Mouse (Mus musculus) spleen, postnatal 4 days (tissue): ENCODE measurements at regions not wholly inside any gene's neighbourhood (a gene's known extent, or its start where the extent isn't known, plus 50 kb on each side); places are given as distances from the start of the nearest gene placed in this dataset.

Experiments
- DNase-seq, 2 experiments: peaks; one replicate each; pipeline ENCODE4 v3.0.0; 2022; ENCODE audit warnings: low spot score in 2 of 2

- DNase-seq = no peak
Measured at GRCm38 (mm10) chr14:24827381-24828031, 340.6 kb downstream of the Rps24 start.

GRCm38 (mm10) chr14:24829001-24829400 lies 342.1 kb downstream of the Rps24 start:
- no peak for DNase-seq

GRCm38 (mm10) chr14:24833211-24833610 lies 346.3 kb downstream of the Rps24 start:
- DNase-seq = no peak

- DNase-seq = no peak
Measured at GRCm38 (mm10) chr14:24838219-24838618, 351.3 kb downstream of the Rps24 start.

- DNase-seq = no peak
Measured at GRCm38 (mm10) chr14:24839056-24839455, 352.1 kb downstream of the Rps24 start.

GRCm38 (mm10) chr14:24841715-24842496 lies 355.0 kb downstream of the Rps24 start:
- no peak for DNase-seq

- DNase-seq = no peak
Measured at GRCm38 (mm10) chr14:24843626-24844025, 356.7 kb downstream of the Rps24 start.

- no peak for DNase-seq
Measured at GRCm38 (mm10) chr14:24850491-24850890, 363.6 kb downstream of the Rps24 start.

GRCm38 (mm10) chr14:24854459-24854858 lies 367.5 kb downstream of the Rps24 start:
- DNase-seq = no peak

GRCm38 (mm10) chr14:24862171-24862570 lies 375.2 kb downstream of the Rps24 start:
- no peak for DNase-seq

- DNase-seq = no peak
Measured at GRCm38 (mm10) chr14:24862661-24863060, 375.7 kb downstream of the Rps24 start.

GRCm38 (mm10) chr14:24863116-24863515 lies 376.2 kb downstream of the Rps24 start:
- no peak for DNase-seq

- no peak for DNase-seq
Measured at GRCm38 (mm10) chr14:24865579-24866230, 378.8 kb downstream of the Rps24 start.

- DNase-seq = no peak
Measured at GRCm38 (mm10) chr14:24867816-24868215, 380.9 kb downstream of the Rps24 start.

- peak in 1 of 2 experiments; percentile 49 for DNase-seq
Measured at GRCm38 (mm10) chr14:24868756-24869155, 381.8 kb downstream of the Rps24 start.

GRCm38 (mm10) chr14:24870246-24870645 lies 383.3 kb downstream of the Rps24 start:
- peak in 1 of 2 experiments; percentile 17 for DNase-seq

GRCm38 (mm10) chr14:24871392-24871998 lies 384.6 kb downstream of the Rps24 start:
- DNase-seq = peak in 1 of 2 experiments; percentile 53

- no peak for DNase-seq
Measured at GRCm38 (mm10) chr14:24872931-24873330, 386.0 kb downstream of the Rps24 start.

- no peak for DNase-seq
Measured at GRCm38 (mm10) chr14:24873406-24873805, 386.5 kb downstream of the Rps24 start.

- DNase-seq = no peak
Measured at GRCm38 (mm10) chr14:24874426-24875155, 387.7 kb downstream of the Rps24 start.

- no peak for DNase-seq
Measured at GRCm38 (mm10) chr14:24875156-24875545, 388.2 kb downstream of the Rps24 start.

GRCm38 (mm10) chr14:24875934-24876333 lies 389.0 kb downstream of the Rps24 start:
- DNase-seq = no peak
